Mouse (Mus musculus): ENCODE data around the gene B9d2. TPM values are rescaled to one million over a fixed set of nuclear protein-coding genes. Genes with fewer than 3 reads are reported as not detected.
"Not testable (repeated sequence)": the region's sequence is repeated elsewhere in the genome, so short reads cannot be mapped to it uniquely, and the experiment has no call there.

B9d2 gene
- total RNA-seq, 2 experiments from 2014 or later, result 8.7 to 9.7 TPM

DNA sequence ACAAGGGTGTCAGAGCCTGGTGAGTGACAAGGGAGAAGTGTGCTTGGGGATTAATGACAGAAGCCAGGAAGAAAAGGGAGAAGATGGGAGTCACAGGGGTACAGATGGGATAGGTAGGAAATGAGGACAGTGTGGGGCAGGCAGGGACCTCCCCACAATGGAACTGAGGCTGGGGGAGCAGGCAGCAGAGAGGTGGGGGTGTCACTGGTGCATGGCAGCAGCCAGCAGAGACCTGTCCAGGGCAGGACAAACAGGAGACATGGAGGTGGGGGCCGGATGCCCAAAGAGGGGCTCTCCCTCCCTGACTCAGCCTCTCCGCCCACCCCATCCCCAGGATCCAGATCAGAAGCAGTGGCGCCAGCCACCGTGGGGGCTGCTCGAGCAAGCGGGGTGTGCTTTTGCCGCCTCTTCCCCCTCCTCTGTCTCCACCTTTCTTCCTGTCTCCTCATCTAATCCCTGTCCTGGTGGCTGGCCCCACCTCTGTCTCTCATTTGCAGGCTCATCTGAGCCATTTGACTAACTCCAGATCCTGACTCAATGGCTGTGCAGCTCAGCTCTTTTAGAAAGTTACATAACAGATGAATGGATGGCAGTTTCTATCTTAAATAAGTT, 30.0 kb downstream of the B9d2 start:
- TF ChIP-seq CTCF (IDR thresholded peaks at IDR 0.05), result no peak
- intact Hi-C loops (cut with DNase I), result no loop called here
- peak overlapping the region; percentile 58 for H3K4me3 ChIP-seq
- peak overlapping the region; percentile 84 for H3K27ac ChIP-seq
- peak; percentile 43 for DNase-seq

DNA sequence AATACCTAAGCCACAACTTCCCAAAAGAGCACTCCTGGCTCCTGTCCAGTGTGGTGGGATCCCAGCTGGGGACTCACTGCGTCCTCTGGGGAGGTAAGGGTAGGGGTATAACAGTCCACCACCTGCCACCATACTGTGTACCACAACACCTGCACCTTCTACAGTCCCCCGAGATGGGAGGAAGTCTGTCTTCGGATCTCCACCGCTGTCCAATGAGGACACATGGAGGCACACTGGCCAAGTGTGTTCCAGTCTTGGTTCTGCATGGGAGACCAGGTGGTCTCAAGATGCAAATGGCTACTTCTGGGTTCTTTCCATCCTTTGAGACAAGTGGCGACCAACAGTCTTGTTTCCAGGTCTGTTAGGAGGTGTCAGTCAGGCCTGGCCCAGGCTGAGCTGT, 30.6 kb downstream of the B9d2 start:
- H3K4me3 ChIP-seq, result no peak overlapping the region
- intact Hi-C loops (cut with DNase I), result no loop called here
- DNase-seq, result peak; percentile 32
- H3K27ac ChIP-seq, result peak overlapping the region; percentile 84
- TF ChIP-seq CTCF (IDR thresholded peaks at IDR 0.05), result no peak

DNA sequence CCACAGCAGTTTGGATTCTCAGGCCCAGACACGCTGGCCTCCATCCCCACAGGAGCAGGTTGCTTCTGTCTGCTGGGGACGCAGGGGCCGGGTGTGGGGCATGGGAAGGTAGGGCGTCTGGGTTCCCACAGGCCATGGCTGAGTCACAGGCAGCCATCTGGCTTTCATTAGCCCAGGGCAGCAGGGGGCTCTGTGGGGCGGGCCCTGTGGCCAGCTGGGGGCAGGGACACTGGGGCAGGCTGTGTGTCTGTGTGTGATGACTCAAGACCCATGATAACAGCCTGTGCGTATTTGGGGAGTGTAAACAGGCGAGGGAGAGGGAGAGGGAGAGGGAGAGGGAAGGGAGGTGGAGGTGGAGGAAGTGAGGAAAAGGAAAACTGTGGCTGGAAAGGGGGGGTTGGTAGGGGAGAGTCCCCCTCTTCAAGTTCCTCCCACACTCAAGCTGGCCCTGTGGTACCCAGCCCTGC, 31.2 kb downstream of the B9d2 start:
- H3K27ac ChIP-seq, result peak overlapping the region; percentile 84
- no peak for TF ChIP-seq CTCF (IDR thresholded peaks at IDR 0.05)
- DNase-seq, result peak; percentile 80
- intact Hi-C loops (cut with DNase I), result no loop called here
- H3K4me3 ChIP-seq, result no peak overlapping the region

DNA sequence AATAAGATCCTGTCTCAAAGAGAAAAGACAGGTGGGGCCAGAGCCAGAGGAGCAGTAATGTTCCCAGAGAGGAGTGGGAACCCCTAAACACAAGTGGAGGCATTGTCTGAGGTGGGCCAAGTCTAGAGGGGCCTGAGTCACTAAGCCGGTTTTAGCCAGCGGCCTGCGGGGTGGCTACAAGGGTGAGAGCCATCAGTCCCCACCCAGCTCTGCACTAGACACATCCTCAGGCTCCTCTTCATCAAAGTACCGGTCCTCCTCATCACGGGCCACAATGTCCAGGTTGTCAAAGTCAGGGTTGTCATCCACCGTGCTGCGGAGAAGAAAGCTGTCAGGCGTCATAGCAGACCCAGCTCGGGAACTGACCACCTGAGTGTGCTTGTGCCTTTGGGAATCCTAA, 32.2 kb downstream of the B9d2 start:
- DNase-seq, result no peak
- no peak overlapping the region for H3K4me3 ChIP-seq
- intact Hi-C loops (cut with DNase I), result no loop called here
- TF ChIP-seq CTCF (IDR thresholded peaks at IDR 0.05), result no peak
- no peak overlapping the region for H3K27ac ChIP-seq

DNA sequence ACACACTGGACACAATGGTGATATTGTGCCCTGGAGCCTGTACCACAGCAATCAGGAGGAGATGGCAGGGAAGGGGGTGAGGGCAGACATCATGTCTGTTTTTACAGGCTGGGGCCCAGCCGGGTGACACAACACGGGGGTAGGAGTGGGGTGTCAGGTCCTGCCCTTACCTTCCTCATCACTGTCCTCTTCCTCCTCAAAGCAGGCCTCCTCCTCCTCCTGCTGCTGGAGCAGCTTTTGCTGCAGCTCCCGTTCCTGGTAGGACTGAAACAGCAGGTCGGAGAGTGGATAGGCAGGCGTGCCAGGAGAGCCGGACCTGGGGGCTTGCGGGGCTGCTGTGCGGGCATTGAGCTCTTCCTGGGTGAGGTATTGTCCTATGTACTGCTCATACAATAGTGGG, 34.0 kb downstream of the B9d2 start:
- TF ChIP-seq CTCF (IDR thresholded peaks at IDR 0.05), result no peak
- no peak for DNase-seq
- no peak overlapping the region for H3K27ac ChIP-seq
- H3K4me3 ChIP-seq, result no peak overlapping the region
- intact Hi-C loops (cut with DNase I), result no loop called here

DNA sequence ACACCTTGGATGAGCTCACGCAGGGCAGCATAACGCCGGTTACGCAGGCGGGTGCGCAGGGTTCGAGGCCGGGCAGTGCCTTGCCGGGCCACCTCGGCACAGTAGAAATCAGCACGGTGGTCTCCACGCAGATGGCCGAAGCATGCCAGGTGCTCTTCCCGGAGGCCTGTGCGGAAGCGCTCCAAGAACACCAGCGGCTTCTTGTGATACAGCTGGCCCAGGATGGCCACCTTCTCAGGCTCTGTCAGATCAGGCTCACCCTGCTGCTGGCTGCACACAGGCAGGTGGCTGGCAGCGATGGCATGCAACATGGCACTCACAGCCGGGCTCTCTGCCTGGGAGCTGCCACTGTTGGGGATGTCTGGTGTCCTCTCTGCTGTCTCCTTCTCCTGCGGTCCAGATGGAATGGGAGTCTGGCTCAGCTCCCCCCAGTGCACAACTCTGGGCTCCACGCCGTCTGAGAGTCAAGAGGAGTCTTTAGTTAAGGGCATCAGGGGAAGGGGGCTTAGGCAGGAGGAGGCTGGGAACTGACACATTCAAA, 35.2 kb downstream of the B9d2 start:
- DNase-seq, result no peak
- H3K27ac ChIP-seq, result no peak overlapping the region
- no peak for TF ChIP-seq CTCF (IDR thresholded peaks at IDR 0.05)
- no peak overlapping the region for H3K4me3 ChIP-seq
- intact Hi-C loops (cut with DNase I), result loop anchor here (5.0 kb wide), 1 partner anchor 36 kb away; the partner anchor contains the start of gene Hnrnpul1

DNA sequence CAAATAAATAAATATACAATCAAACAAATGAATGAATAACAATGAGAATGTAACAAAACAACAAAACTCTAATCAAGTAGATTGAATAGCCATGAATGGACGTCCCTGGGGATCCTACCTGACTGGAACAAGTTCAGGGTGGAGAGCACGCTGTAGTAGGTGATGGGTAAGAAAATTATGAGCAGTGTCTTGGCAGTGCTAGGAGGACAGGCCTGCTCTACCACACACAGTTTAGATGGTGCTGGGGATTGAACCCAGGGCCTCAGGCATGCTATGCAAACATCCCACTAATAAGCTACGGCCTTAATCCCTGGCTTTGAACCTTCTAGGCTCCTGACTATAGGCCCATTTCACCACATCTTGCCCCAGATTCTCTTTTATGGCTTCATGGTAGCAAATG, 36.9 kb downstream of the B9d2 start:
- DNase-seq, result no peak

DNA sequence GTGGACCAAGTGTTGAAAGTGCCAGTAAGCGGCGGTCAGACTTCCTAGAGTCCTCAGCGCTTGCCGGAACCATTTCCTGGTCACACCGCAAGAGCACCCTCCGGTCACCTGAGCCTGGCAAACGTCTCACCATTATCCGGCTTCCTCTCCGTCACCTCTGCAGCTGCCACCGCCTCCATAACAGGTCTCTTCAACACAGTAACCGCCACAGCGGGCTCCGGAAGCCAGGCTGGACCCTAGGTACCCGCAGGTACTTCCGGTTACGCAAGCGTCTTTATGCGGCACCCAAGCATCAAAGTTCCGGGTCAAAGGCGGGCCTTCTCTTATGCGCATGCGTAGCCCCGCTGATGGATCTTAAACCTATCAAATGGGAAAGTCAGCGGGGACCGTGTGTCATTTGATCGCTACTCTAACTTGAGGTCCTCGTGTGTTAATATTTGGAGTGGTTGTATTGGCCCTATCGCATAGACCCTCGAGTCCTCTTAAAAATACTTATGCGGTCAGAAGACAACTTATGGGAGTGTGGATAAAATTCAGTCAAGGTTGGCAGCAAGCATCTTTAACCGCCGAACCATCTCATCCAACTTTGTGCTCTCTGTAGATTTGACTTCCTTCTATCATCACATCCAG, 38.3 kb downstream of the B9d2 start, which contains the start of gene Ccdc97:
Gene Ccdc97, minus strand, starts transcription at position 301 of the 630 bp plus-strand sequence.
- intact Hi-C loops (cut with DNase I), result loop anchor here (5.0 kb wide), 1 partner anchor 33 kb away; the partner anchor contains the start of gene Hnrnpul1
- TF ChIP-seq CTCF (IDR thresholded peaks at IDR 0.05), result no peak
- peak within 1 kb of the TSS; percentile 88 for H3K4me3 ChIP-seq
- peak within 1 kb of the TSS; percentile 94 for H3K27ac ChIP-seq
- peak; percentile 95 for DNase-seq

More for the DNA sequence above, 36.9 kb downstream of the B9d2 start:
- intact Hi-C loops (cut with DNase I), result loop anchor here (5.0 kb wide), 1 partner anchor 35 kb away; the partner anchor contains the start of gene Hnrnpul1
- no peak overlapping the region for H3K27ac ChIP-seq
- TF ChIP-seq CTCF (IDR thresholded peaks at IDR 0.05), result no peak
- H3K4me3 ChIP-seq, result peak overlapping the region; percentile 88

DNA sequence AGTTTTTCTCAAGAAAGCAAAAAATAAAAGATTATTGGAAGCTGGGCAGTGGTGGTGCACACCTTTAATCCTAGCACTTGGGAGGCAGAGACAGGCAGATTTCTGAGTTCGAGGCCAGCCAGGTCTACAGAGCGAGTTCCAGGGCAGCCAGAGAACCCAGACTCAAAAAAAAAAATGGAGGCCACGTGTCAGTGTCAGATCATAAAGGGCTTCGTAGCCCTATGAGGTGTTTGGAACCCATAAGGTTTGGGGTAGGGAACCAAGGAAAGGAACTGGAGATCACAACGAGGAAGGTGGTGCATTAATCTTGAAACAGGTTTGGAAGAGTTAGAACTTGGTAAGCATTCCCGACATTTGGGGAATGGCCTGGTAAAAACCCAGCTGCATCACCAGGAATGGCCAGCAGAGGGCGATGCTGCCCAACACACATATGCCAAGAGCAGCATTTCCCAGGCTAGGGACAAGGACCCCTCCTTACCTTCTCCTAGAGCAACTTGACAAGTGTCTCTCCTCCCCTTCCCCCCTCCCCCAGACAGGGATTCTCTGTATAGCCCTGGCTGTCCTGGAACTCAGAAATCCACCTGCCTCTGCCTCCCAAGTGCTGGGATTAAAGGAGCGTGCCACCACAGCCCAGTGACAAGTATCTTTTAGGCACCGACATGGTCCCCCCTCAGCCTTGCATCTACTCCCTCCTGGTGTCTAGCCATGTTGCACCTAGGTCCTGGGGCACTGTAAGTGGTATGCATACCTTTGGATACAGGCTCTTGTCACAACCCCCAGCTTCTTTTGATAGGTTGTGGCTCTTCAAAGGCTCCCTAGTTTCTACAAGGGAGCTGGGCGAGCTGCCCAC, 39.4 kb downstream of the B9d2 start:
- peak; percentile 93 for TF ChIP-seq CTCF (IDR thresholded peaks at IDR 0.05)
- intact Hi-C loops (cut with DNase I), result loop anchor here (5.0 kb wide), 1 partner anchor 32 kb away; the partner anchor contains the start of gene Hnrnpul1
- peak; percentile 82 for DNase-seq
- Histone ChIP-seq H3K27ac (peak overlapping the region; percentile 94), H3K4me3 (peak overlapping the region; percentile 88)

DNA sequence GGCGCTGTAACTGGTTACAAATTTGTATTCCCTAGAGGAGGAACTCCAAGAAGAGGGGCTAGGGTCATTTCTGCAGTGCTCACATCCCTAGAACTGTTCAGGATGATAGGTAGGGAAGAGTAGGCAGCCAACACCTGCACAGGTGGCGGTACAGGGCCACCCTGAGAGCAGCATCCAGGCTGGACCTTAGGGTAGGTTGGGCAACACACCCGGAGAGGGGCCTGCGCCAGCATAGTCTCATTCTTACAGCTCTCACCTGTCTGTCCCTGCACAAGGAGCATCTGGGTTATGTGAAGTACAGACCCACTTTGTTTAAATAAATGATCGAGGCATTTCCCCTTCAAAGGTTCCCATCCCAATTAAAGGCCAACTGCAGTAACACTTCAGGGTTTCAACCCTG, 40.2 kb downstream of the B9d2 start:
- DNase-seq, result no peak
- TF ChIP-seq CTCF (IDR thresholded peaks at IDR 0.05), result no peak
- intact Hi-C loops (cut with DNase I), result no loop called here
- Histone ChIP-seq H3K27ac (no peak overlapping the region), H3K4me3 (no peak overlapping the region)

DNA sequence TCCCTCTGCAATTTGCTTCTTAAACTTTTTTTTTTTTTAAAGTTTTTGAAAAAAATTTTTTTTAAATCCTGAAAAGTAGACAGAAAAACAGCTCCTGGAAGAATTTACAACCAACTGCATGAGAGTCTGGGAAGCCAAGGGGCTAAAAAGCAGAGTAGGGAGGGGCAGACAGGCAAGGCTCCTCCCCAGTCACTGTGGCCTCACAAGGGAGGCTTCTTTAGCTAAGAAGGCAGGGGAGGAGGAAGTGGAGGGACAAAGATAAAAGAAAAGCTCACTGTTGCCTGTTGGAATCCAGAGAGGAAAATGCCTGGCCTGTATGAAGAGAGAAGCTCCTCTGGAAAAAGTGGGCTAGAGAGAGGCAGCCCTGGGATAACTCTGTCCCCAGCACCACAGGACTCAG, 41.2 kb downstream of the B9d2 start:
- H3K27ac ChIP-seq; H3K4me3 ChIP-seq; intact Hi-C loops (cut with DNase I); DNase-seq: not testable (repeated sequence)

DNA sequence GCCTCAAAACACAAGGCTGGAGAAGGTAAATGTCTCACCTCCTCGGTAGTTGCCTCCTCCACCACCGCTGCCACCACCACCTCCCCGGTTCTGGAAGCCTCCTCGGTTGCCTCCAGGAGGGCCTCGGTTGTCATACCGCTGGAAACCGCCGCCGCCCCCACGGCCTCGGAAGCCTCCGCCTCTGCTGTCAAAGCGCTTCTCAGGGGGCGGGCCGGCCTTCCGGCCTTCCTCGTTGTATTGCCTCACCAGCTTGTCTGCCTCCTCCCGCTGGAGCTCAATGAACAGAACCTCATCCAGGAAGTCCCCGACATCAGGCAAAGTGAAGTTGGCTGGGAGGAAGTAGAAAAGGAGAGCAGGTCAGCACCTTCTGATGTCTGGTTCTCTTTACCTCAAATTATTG, 45.3 kb downstream of the B9d2 start:
- intact Hi-C loops (cut with DNase I), result no loop called here
- DNase-seq, result no peak
- TF ChIP-seq CTCF (IDR thresholded peaks at IDR 0.05), result no peak
- H3K27ac ChIP-seq, result no peak overlapping the region
- H3K4me3 ChIP-seq, result no peak overlapping the region
